Mouse (Mus musculus) MEL (cell line): ENCODE results near the gene Sycp2l. TPM values are rescaled to one million over a fixed set of nuclear protein-coding genes. Genes with fewer than 3 reads are reported as not detected.
"Not testable (repeated sequence)": the region's sequence is repeated elsewhere in the genome, so short reads cannot be mapped to it uniquely, and the experiment has no call there.

Experiments
- DNase-seq: peaks from one replicate; pipeline ENCODE4 v3.0.0; 2011; ENCODE audit warnings: low read depth, low spot score
- H3K27ac ChIP-seq: 2 replicates; pipeline ENCODE4 v1.5.1; 2012; ENCODE audit warnings: low read depth, mild to moderate bottlenecking, control low read depth, low read length, moderate library complexity; ENCODE audit not compliant: control insufficient read depth
- H3K27me3 ChIP-seq, 2 experiments: fragments of 150-350 bp in 1 of 2; sonication (generic) in 1 of 2; 2 replicates each; pipeline ENCODE4 v1.6.1; 2012; ENCODE audit warnings: low read length in 2 of 2, mild to moderate bottlenecking in 2 of 2, improper control_type of control experiment in 1 of 2, moderate library complexity in 1 of 2; ENCODE audit not compliant: insufficient read depth in 2 of 2, control insufficient read depth in 1 of 2
- H3K36me3 ChIP-seq, 2 experiments: 2 replicates each; pipeline ENCODE4 v1.6.1; 2012 to 2014; ENCODE audit warnings: low read length in 2 of 2, improper control_type of control experiment in 1 of 2, inconsistent platforms in 1 of 2, mild to moderate bottlenecking in 1 of 2; ENCODE audit not compliant: insufficient read depth in 2 of 2, control insufficient read depth in 1 of 2
- H3K4me1 ChIP-seq, 2 experiments: fragments of 150-350 bp in 1 of 2; sonication (generic) in 1 of 2; 2 replicates each; pipeline ENCODE4 v1.6.1; 2012; ENCODE audit warnings: low read length in 2 of 2, improper control_type of control experiment in 1 of 2, mild to moderate bottlenecking in 1 of 2; ENCODE audit not compliant: insufficient read depth in 2 of 2, control insufficient read depth in 1 of 2
- H3K4me3 ChIP-seq, 2 experiments: fragments of 150-350 bp in 1 of 2; sonication (generic) in 1 of 2; 2 replicates each; pipeline ENCODE4 v1.5.1; 2012; ENCODE audit warnings: low read depth in 2 of 2, low read length in 2 of 2, mild to moderate bottlenecking in 2 of 2, moderate library complexity in 2 of 2, control low read depth in 1 of 2, improper control_type of control experiment in 1 of 2; ENCODE audit not compliant: control insufficient read depth in 1 of 2, insufficient read depth in 1 of 2
- H3K79me2 ChIP-seq: 2 replicates; pipeline ENCODE4 v1.6.1; 2012; ENCODE audit warnings: mild to moderate bottlenecking, low read length, moderate library complexity; ENCODE audit not compliant: control insufficient read depth, poor library complexity, insufficient read depth
- H3K9ac ChIP-seq: 2 replicates; pipeline ENCODE4 v1.6.1; 2012; ENCODE audit warnings: low read depth, mild to moderate bottlenecking, control low read depth, low read length, moderate library complexity; ENCODE audit not compliant: control insufficient read depth, poor library complexity, severe bottlenecking
- H3K9me3 ChIP-seq: fragments of 150-350 bp; sonication (generic); replicated peaks from 2 replicates; pipeline ENCODE4 v1.6.1; 2012; ENCODE audit warnings: mild to moderate bottlenecking, low read length, improper control_type of control experiment, moderate library complexity; ENCODE audit not compliant: insufficient read depth
- CHD2 ChIP-seq: IDR thresholded peaks from 2 replicates; pipeline ENCODE4 v1.6.1; 2011; ENCODE audit warnings: low read length, improper control_type of control experiment
- E2F4 ChIP-seq: IDR thresholded peaks from 2 replicates; pipeline ENCODE4 v1.6.1; 2011; ENCODE audit warnings: low read depth, low read length, improper control_type of control experiment, borderline replicate concordance
- EP300 ChIP-seq, 2 experiments: IDR thresholded peaks; 2 replicates each; pipeline ENCODE4 v1.6.1; 2011; ENCODE audit warnings: improper control_type of control experiment in 2 of 2, low read length in 2 of 2, low read depth in 1 of 2, mild to moderate bottlenecking in 1 of 2
- GABPA ChIP-seq: IDR thresholded peaks from 2 replicates; pipeline ENCODE4 v1.6.1; 2012; ENCODE audit warnings: low read depth, mild to moderate bottlenecking, inconsistent platforms, low read length, improper control_type of control experiment, moderate library complexity
- GATA1 ChIP-seq: IDR thresholded peaks from 2 replicates; pipeline ENCODE4 v1.6.1; 2011; ENCODE audit warnings: low read depth, low read length, improper control_type of control experiment
- KAT2A ChIP-seq: conservative IDR thresholded peaks from 2 replicates; pipeline ENCODE4 v1.6.1; 2012; ENCODE audit warnings: low read depth, low read length, improper control_type of control experiment, inconsistent platforms
- MAFK ChIP-seq: IDR thresholded peaks from 2 replicates; pipeline ENCODE4 v1.6.1; 2011; ENCODE audit warnings: low read depth, mild to moderate bottlenecking, low read length, improper control_type of control experiment, borderline replicate concordance
- MAX ChIP-seq: IDR thresholded peaks from 2 replicates; pipeline ENCODE4 v1.6.1; 2011; ENCODE audit warnings: low read length, improper control_type of control experiment
- MXI1 ChIP-seq: IDR thresholded peaks from 2 replicates; pipeline ENCODE4 v1.6.1; 2011; ENCODE audit warnings: mild to moderate bottlenecking, low read depth, low read length, improper control_type of control experiment
- NRF1 ChIP-seq: IDR thresholded peaks from 2 replicates; pipeline ENCODE4 v1.6.1; 2014; ENCODE audit warnings: low read depth, mild to moderate bottlenecking, inconsistent platforms, low read length, improper control_type of control experiment, moderate library complexity; ENCODE audit not compliant: poor library complexity, insufficient read depth, severe bottlenecking
- POLR2A ChIP-seq, 2 experiments: IDR thresholded peaks; 2 replicates each; pipeline ENCODE4 v1.6.1; 2011 to 2012; ENCODE audit warnings: low read length in 2 of 2, mild to moderate bottlenecking in 2 of 2, control low read depth in 1 of 2, improper control_type of control experiment in 1 of 2, low read depth in 1 of 2, moderate library complexity in 1 of 2; ENCODE audit not compliant: control insufficient read depth in 1 of 2, insufficient read depth in 1 of 2, poor library complexity in 1 of 2
- POLR2AphosphoS5 ChIP-seq: IDR thresholded peaks from 2 replicates; pipeline ENCODE4 v1.6.1; 2012; ENCODE audit warnings: low read depth, borderline replicate concordance, mild to moderate bottlenecking, inconsistent platforms, low read length, moderate library complexity, mixed read lengths
- RCOR1 ChIP-seq: IDR thresholded peaks from 2 replicates; pipeline ENCODE4 v1.6.1; 2012; ENCODE audit warnings: low read depth, mild to moderate bottlenecking, inconsistent platforms, low read length, improper control_type of control experiment
- SMC3 ChIP-seq: IDR thresholded peaks from 2 replicates; pipeline ENCODE4 v1.6.1; 2011; ENCODE audit warnings: low read depth, low read length, improper control_type of control experiment
- TBP ChIP-seq: IDR thresholded peaks from 2 replicates; pipeline ENCODE4 v1.8.0; 2011; ENCODE audit warnings: low read depth, low read length, improper control_type of control experiment
- TCF12 ChIP-seq: IDR thresholded peaks from 2 replicates; pipeline ENCODE4 v1.6.1; 2014; ENCODE audit warnings: low read depth, mild to moderate bottlenecking, inconsistent platforms, low read length, improper control_type of control experiment, moderate library complexity
- USF1 ChIP-seq: IDR thresholded peaks from 2 replicates; pipeline ENCODE4 v1.6.1; 2014; ENCODE audit warnings: low read depth, mild to moderate bottlenecking, inconsistent platforms, low read length, improper control_type of control experiment, moderate library complexity
- USF2 ChIP-seq, 2 experiments: IDR thresholded peaks; 2 replicates each; pipeline ENCODE4 v1.6.1; 2011 to 2012; ENCODE audit warnings: improper control_type of control experiment in 2 of 2, low read length in 2 of 2, borderline replicate concordance in 1 of 2, inconsistent platforms in 1 of 2, low read depth in 1 of 2, mild to moderate bottlenecking in 1 of 2; ENCODE audit not compliant: insufficient read depth in 1 of 2
- ZC3H11A ChIP-seq: IDR thresholded peaks from 2 replicates; pipeline ENCODE4 v1.6.1; 2012; ENCODE audit warnings: low read depth, mild to moderate bottlenecking, inconsistent platforms, low read length, improper control_type of control experiment
- polyA plus RNA-seq, 2 experiments: library from polyadenylated mRNA; stranded (reverse) in 1 of 2; unstranded in 1 of 2; fragments of >175 nt in 1 of 2; fragments of >200 nt in 1 of 2; gene quantifications; 2 replicates each; pipeline versions ENCODE4 v1.2.1 to v1.2.4; 2012; ENCODE audit warnings: low replicate concordance in 2 of 2, low read depth in 1 of 2; ENCODE audit not compliant: insufficient read length in 2 of 2, insufficient read depth in 1 of 2, missing spikeins in 1 of 2
- total RNA-seq: library from RNA; depleted of rRNA; stranded (reverse); fragments of 300-350 nt; gene quantifications from 2 replicates; pipeline ENCODE4 v1.2.3, GENCODE M21; 2012

The Sycp2l gene
- total and polyA plus RNA-seq, 3 experiments = not detected

DNA sequence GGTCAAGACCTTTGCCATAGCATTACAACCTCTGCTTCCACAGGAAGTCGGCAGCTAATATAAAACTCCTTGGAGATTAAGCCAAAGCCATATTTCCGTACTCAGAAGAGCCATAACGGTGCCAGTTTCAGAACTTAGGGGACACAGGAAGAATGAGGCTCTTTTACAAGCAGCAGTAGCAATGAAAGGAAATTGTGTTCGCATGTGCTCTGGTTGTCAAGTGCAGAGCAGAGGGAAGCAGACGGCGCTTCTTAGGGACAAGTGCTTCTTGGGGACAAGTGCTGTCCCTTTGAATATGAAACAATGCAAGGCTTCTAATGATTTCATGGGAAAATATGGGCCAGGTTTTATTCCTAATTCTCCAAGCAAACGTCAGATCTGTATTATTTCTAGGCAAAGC, 89.2 kb downstream of the Sycp2l start:
- DNase-seq = no peak
- no peak overlapping the region for H3K9ac ChIP-seq
- H3K27ac ChIP-seq = no peak overlapping the region
- H3K4me3 ChIP-seq = no peak overlapping the region
- no peaks in the 10 kb centered on the region for H3K36me3 ChIP-seq
- H3K79me2 ChIP-seq = no peaks in the 10 kb centered on the region
- peaks cover 2 to 3% of the 10 kb centered on the region in 2 experiments; a peak in 2 of 4 replicates for H3K27me3 ChIP-seq
- TF ChIP-seq POLR2AphosphoS5 (no peak), TCF12 (no peak)
- no peaks in the 10 kb centered on the region for H3K9me3 ChIP-seq
- H3K4me1 ChIP-seq = no peaks in the 10 kb centered on the region

DNA sequence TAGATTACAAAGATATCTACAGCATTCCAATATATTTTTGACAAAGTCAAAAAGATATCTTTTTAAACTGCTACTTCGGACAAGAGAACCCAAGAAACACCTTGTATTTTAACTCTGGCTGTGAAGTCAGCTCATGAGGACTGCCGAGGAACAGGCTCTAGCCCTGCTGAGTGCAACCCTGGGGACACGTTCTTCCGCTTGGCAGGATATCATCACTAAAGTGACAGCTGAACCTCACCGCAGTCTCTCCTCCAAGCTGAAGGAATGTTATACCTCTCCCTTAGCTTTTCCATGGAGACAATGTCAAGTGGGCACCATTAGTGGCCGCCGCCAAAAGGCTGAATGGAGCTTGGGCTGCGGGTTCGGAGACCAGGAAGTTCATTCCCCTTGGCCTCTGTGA, 89.6 kb downstream of the Sycp2l start:
- Histone ChIP-seq H3K36me3 (no peaks in the 10 kb centered on the region), H3K27me3 (peaks cover 0 to 3% of the 10 kb centered on the region in 2 experiments; a peak in 2 of 4 replicates), H3K27ac (no peak overlapping the region), H3K4me1 (no peaks in the 10 kb centered on the region), H3K4me3 (no peak overlapping the region), H3K79me2 (no peaks in the 10 kb centered on the region), H3K9me3 (no peaks in the 10 kb centered on the region), H3K9ac (no peak overlapping the region)
- TF ChIP-seq TBP = no peak
- no peak for TF ChIP-seq SMC3
- no peak for TF ChIP-seq ZC3H11A
- TF ChIP-seq MXI1 = no peak
- TF ChIP-seq GATA1 = no peak
- TF ChIP-seq MAX = no peak
- TF ChIP-seq EP300 (IDR thresholded peaks at IDR 0.05; ENCODE audit: low read depth in 1 of 2, low read length in 2 of 2) = no peak
- TF ChIP-seq USF1 = no peak
- no peak for TF ChIP-seq MAFK
- TF ChIP-seq TCF12 = no peak
- TF ChIP-seq CHD2 = no peak
- no peak for TF ChIP-seq POLR2A (IDR thresholded peaks at IDR 0.05; ENCODE audit: control insufficient read depth in 1 of 2, insufficient read depth in 1 of 2, low read depth in 1 of 2, low read length in 2 of 2, poor library complexity in 1 of 2)
- no peak for TF ChIP-seq E2F4
- no peak for TF ChIP-seq NRF1
- no peak for TF ChIP-seq USF2 (IDR thresholded peaks at IDR 0.05; ENCODE audit: borderline replicate concordance in 1 of 2, insufficient read depth in 1 of 2, low read depth in 1 of 2, low read length in 2 of 2)
- no peak for TF ChIP-seq RCOR1
- TF ChIP-seq GABPA = no peak
- no peak for TF ChIP-seq KAT2A
- DNase-seq = no peak

DNA sequence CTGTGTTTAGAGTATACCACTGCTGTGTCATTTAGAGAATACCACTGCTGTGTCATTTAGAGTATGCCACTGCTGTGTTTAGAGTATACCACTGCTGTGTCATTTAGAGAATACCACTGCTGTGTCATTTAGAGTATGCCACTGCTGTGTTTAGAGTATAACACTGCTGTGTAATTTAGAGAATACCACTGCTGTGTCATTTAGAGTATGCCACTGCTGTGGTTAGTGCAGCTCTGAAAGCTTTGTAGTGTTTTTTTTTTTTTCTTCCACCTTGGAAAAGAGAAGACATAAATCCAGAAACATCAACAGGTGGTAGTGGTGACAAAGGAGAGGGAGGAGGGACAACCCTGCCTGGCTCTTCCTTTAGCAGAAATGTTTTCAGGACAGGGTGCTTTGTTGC, 91.5 kb downstream of the Sycp2l start:
- H3K4me1 ChIP-seq, H3K79me2 ChIP-seq, DNase-seq: not testable (repeated sequence)

More for the DNA sequence above, 91.5 kb downstream of the Sycp2l start:
- H3K9me3 ChIP-seq, H3K27ac ChIP-seq, H3K9ac ChIP-seq, H3K27me3 ChIP-seq, H3K4me3 ChIP-seq, H3K36me3 ChIP-seq: not testable (repeated sequence)
